Mouse (Mus musculus) intestine, embryonic 15.5 days (tissue): ENCODE data around the gene Kdm1a. TPM values are rescaled to one million over a fixed set of nuclear protein-coding genes. Genes with fewer than 3 reads are reported as not detected.

Source experiments
- ATAC-seq: fragments of 200-750 bp; cut with Nextera tagmentation; 2 replicates; pipeline ENCODE4 v1.8.0; 2017; ENCODE audit warnings: moderate TSS enrichment, moderate library complexity
- H3K27ac ChIP-seq: fragments of 300-500 bp; sonication (generic); 2 replicates; pipeline ENCODE4 v1.5.1; 2015; ENCODE audit warnings: mild to moderate bottlenecking, inconsistent platforms
- H3K27me3 ChIP-seq: fragments of 300-500 bp; sonication (generic); replicated peaks from 2 replicates; pipeline ENCODE4 v1.6.1; 2015; ENCODE audit warnings: inconsistent platforms
- H3K36me3 ChIP-seq: fragments of 300-500 bp; sonication (generic); 2 replicates; pipeline ENCODE4 v1.6.1; 2015; ENCODE audit warnings: inconsistent platforms
- H3K4me1 ChIP-seq: fragments of 300-500 bp; sonication (generic); replicated peaks from 2 replicates; pipeline ENCODE4 v1.6.1; 2015; ENCODE audit warnings: inconsistent platforms
- H3K4me2 ChIP-seq: fragments of 300-500 bp; sonication (generic); replicated peaks from 2 replicates; pipeline ENCODE4 v1.6.1; 2015; ENCODE audit warnings: mild to moderate bottlenecking, inconsistent platforms
- H3K4me3 ChIP-seq: fragments of 300-500 bp; sonication (generic); replicated peaks from 2 replicates; pipeline ENCODE4 v1.5.1; 2015; ENCODE audit warnings: inconsistent platforms
- H3K9ac ChIP-seq: fragments of 300-500 bp; sonication (generic); 2 replicates; pipeline ENCODE4 v1.6.1; 2015; ENCODE audit warnings: inconsistent platforms
- H3K9me3 ChIP-seq: fragments of 300-500 bp; sonication (generic); 2 replicates; pipeline ENCODE4 v1.6.1; 2016; ENCODE audit warnings: inconsistent platforms
- WGBS: fragments of 180-500 bp; shearing (Covaris S2); methylation state at CpG from one replicate; pipeline ENCODE4 v1.1.7; 2015; 5-methylcytosine and 5-hydroxymethylcytosine counted together
- polyA plus RNA-seq: library from polyadenylated mRNA; unstranded; fragments of >200 nt; fragmentation: Nextera tagmentation; extraction: Ambion mirVana; gene quantifications from 2 replicates; pipeline ENCODE4 v1.2.1, GENCODE M21; 2015

Kdm1a gene
- polyA plus RNA-seq, 1 experiment from 2014 or later, result 31.4 TPM

GRCm38 (mm10) chr4:136599869-136600268 lies 2.7 kb downstream of the Kdm1a start:
- no peak for ATAC-seq
- WGBS, result 92% methylated on average over 3 of the region's 3 CpGs

DNA sequence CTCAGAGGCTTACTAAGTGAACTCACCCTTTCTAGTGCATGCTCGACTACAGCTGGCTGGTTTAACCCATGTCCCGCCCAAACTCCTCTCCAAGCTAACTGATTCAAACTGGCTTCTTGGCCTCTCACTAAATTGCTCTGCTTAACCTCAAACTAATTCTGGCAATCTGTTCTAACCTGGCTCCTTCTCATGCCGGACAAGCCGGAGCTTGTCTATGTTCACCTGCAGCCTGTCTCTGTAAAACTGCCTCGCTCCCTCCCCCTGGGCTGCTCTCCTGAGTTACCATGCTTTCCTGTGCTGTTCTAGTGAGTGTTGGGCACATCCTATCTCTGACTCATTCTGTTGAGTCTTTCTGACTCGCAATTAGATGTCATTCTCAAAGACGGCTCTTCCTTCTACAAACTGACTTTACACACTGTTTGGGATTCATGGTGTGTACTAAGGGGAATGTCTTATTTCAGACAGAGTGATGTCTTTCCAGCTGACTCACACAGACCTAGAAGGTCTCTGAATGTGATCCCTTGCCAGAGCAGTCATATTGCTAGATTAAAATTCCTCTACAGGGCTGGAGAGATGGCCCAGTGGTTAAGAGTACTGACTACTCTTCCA lies 4.2 kb downstream of the Kdm1a start:
- H3K27me3 ChIP-seq, result no peaks in the 10 kb centered on the region
- no peak overlapping the region for H3K9ac ChIP-seq
- no peak overlapping the region for H3K4me3 ChIP-seq
- H3K9me3 ChIP-seq, result no peaks in the 10 kb centered on the region
- peaks cover 9% of the 10 kb centered on the region; the same call in 1 of the 2 replicates for H3K4me1 ChIP-seq
- no peak overlapping the region for H3K4me2 ChIP-seq
- no peak for ATAC-seq
- no peaks in the 10 kb centered on the region for H3K36me3 ChIP-seq
- H3K27ac ChIP-seq, result no peak overlapping the region
- 80% methylated on average over 7 of the region's 7 CpGs for WGBS

More at GRCm38 (mm10) chr4:136599869-136600268, 2.7 kb downstream of the Kdm1a start:
- Histone ChIP-seq H3K4me2 (no peak overlapping the region), H3K27me3 (no peaks in the 10 kb centered on the region), H3K27ac (no peak overlapping the region), H3K9ac (no peak overlapping the region), H3K36me3 (no peaks in the 10 kb centered on the region), H3K4me1 (peaks cover 9% of the 10 kb centered on the region; the same call in 1 of the 2 replicates), H3K4me3 (no peak overlapping the region), H3K9me3 (no peaks in the 10 kb centered on the region)

DNA sequence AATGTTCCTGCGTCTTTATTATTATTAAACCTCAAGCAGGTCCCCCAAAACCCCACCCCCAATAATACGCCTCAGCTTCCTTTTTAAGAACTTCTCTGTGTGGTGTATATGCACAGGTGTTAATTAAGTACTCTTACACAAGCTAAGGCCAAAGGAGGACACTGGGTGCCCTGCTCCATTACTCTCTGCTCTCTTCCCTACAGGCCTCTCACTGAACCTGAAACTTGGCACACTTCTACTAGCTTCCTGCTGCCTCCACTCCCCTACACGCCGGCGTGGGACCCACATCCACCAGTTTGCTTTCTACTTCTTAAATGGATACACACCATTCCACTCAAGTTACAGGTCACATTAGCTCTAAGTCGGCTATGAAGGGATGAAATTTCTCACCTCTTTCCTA lies 7.3 kb downstream of the Kdm1a start:
- Histone ChIP-seq H3K4me3 (no peak overlapping the region), H3K27me3 (no peaks in the 10 kb centered on the region), H3K9me3 (no peaks in the 10 kb centered on the region), H3K9ac (no peak overlapping the region), H3K4me1 (0 out of 2 replicates have a peak, but pooled peaks cover 7% of the 10 kb centered on the region), H3K36me3 (no peaks in the 10 kb centered on the region), H3K4me2 (no peak overlapping the region), H3K27ac (no peak overlapping the region)
- ATAC-seq, result no peak
- WGBS, result 88% methylated on average over 6 of the region's 6 CpGs

DNA sequence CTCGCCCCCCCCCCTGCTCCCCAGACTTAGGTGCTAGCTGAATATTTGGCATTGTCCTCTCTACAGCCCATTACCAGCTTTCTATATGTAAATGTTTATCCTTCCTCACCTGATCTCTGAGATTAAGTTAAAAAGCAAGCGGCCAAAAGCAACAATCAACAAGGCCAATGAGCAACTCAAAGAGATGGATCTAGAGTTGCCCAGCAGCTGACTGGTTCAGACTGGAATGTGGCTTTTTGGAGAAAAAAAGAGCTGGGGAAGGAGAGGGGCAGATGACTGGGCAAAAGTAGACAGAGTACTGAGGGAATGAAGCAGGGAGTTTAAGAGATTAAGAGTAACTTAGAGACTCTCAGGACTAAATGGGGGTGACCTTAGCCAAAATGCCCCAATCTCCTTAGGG lies 8.5 kb downstream of the Kdm1a start:
- Histone ChIP-seq H3K4me3 (no peak overlapping the region), H3K27ac (no peak overlapping the region), H3K4me1 (0 out of 2 replicates have a peak, but pooled peaks cover 7% of the 10 kb centered on the region), H3K36me3 (no peaks in the 10 kb centered on the region), H3K4me2 (no peak overlapping the region), H3K9me3 (no peaks in the 10 kb centered on the region), H3K27me3 (no peaks in the 10 kb centered on the region), H3K9ac (no peak overlapping the region)
- ATAC-seq, result no peak
- WGBS, result 88% methylated on average over 2 of the region's 2 CpGs

GRCm38 (mm10) chr4:136592111-136592510 lies 10.4 kb downstream of the Kdm1a start:
- 0 out of 2 replicates have a peak, but pooled peaks cover 7% of the 10 kb centered on the region for H3K4me1 ChIP-seq
- ATAC-seq, result peak; percentile 31; the same call in 1 of the 2 replicates

DNA sequence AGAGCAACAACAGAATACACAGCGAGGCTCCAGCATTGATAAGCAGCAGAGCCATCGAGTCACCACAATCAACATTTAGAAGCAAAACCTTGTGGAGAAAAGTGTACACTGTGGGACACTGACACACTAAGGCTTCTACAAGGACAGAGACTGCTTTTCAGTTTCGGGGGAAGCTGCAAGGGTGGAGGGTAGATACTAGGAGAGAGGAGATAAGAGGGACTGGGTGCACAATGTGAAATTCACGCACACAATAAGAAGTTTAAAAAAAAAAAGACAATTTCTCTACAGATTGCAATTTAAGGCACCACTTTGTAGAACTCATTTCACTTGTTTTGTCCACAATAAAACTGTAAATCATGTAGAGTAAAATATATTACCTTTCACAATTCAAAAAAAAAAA lies 14.5 kb downstream of the Kdm1a start:
- ATAC-seq, result no peak
- no peaks in the 10 kb centered on the region for H3K36me3 ChIP-seq
- WGBS, result 85% methylated on average over 4 of the region's 4 CpGs
- peaks cover 12% of the 10 kb centered on the region; the same call in 1 of the 2 replicates for H3K4me1 ChIP-seq
- H3K27me3 ChIP-seq, result no peaks in the 10 kb centered on the region
- H3K27ac ChIP-seq, result no peak overlapping the region
- H3K9ac ChIP-seq, result no peak overlapping the region
- H3K9me3 ChIP-seq, result no peaks in the 10 kb centered on the region
- H3K4me2 ChIP-seq, result no peak overlapping the region
- H3K4me3 ChIP-seq, result no peak overlapping the region

More at GRCm38 (mm10) chr4:136592111-136592510, 10.4 kb downstream of the Kdm1a start:
- H3K27me3 ChIP-seq, result no peaks in the 10 kb centered on the region
- no peaks in the 10 kb centered on the region for H3K9me3 ChIP-seq
- H3K9ac ChIP-seq, result no peak overlapping the region
- H3K27ac ChIP-seq, result no peak overlapping the region
- H3K36me3 ChIP-seq, result no peaks in the 10 kb centered on the region
- H3K4me2 ChIP-seq, result no peak overlapping the region
- 46% methylated on average over 4 of the region's 4 CpGs for WGBS
- H3K4me3 ChIP-seq, result no peak overlapping the region

DNA sequence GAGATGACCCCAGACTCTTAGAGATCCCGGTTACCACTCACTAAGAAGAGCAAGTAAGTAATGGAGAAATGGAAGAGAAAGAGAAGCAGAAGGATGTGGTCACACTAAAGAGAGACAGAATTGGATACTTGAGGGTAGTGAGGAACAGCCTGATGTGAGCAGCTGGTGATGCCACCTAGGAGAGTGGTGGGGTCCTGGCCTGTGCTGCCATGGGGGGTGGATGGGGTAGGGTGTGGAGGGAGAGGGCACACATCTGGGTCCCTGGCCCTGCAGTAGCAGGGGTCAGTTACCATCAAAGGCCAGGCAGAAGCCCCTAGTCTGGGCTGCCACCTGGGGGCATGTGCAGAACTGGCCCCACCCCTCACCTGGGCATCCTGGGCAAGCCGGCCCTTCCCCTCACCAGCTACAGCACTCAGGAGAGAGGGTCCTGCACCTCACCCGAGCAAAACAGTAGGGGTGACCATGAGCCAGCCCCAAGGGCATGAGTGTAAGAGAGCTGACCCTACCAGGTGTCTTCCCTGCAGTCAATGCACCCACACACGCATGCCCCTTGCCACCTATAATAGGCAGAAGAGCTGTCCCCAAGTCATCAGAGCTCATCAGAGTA lies 15.2 kb downstream of the Kdm1a start:
- 88% methylated on average over 4 of the region's 4 CpGs for WGBS
- no peaks in the 10 kb centered on the region for H3K9me3 ChIP-seq
- H3K4me3 ChIP-seq, result no peak overlapping the region
- H3K27me3 ChIP-seq, result no peaks in the 10 kb centered on the region
- no peak overlapping the region for H3K27ac ChIP-seq
- H3K36me3 ChIP-seq, result no peaks in the 10 kb centered on the region
- H3K9ac ChIP-seq, result no peak overlapping the region
- peaks cover 13% of the 10 kb centered on the region; the same call in 1 of the 2 replicates for H3K4me1 ChIP-seq
- no peak for ATAC-seq
- H3K4me2 ChIP-seq, result no peak overlapping the region

GRCm38 (mm10) chr4:136581885-136582284 lies 20.6 kb downstream of the Kdm1a start:
- WGBS, result 82% methylated on average over 3 of the region's 3 CpGs
- Histone ChIP-seq H3K4me2 (no peak overlapping the region), H3K4me3 (no peak overlapping the region), H3K9me3 (no peaks in the 10 kb centered on the region), H3K4me1 (peaks cover 10% of the 10 kb centered on the region; the same call in 1 of the 2 replicates), H3K27ac (no peak overlapping the region), H3K27me3 (no peaks in the 10 kb centered on the region), H3K36me3 (no peaks in the 10 kb centered on the region), H3K9ac (no peak overlapping the region)
- ATAC-seq, result no peak

GRCm38 (mm10) chr4:136569998-136570397 lies 32.5 kb downstream of the Kdm1a start:
- Histone ChIP-seq H3K4me2 (no peak overlapping the region), H3K9me3 (no peaks in the 10 kb centered on the region), H3K9ac (no peak overlapping the region), H3K27me3 (no peaks in the 10 kb centered on the region), H3K27ac (no peak overlapping the region), H3K36me3 (peaks cover 14% of the 10 kb centered on the region; the same call in 1 of the 2 replicates), H3K4me3 (no peak overlapping the region), H3K4me1 (no peaks in the 10 kb centered on the region)
- 0 out of 2 replicates have a peak, but pooled peaks have one; percentile 15 for ATAC-seq

DNA sequence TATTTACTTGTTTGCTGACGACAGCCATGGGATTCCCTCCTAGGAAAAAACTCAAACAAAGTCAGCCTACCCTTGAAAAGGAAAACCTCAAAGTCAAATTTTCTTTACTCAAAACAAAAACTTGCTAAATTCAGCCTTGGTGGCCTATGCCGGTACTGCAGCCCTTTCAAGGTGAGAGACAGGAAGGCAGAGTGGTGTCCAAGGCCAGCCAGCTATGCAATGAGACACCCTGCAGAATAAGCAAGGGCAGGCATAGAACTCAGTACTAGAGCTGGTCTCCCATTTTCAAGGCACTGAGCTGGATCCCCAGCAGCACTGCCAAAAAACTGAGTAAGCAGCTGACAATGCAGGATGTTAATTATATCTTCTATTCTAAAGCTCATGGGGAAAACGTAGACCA lies 33.9 kb downstream of the Kdm1a start:
- H3K36me3 ChIP-seq, result peaks cover 15% of the 10 kb centered on the region; the same call in 1 of the 2 replicates
- ATAC-seq, result no peak

DNA sequence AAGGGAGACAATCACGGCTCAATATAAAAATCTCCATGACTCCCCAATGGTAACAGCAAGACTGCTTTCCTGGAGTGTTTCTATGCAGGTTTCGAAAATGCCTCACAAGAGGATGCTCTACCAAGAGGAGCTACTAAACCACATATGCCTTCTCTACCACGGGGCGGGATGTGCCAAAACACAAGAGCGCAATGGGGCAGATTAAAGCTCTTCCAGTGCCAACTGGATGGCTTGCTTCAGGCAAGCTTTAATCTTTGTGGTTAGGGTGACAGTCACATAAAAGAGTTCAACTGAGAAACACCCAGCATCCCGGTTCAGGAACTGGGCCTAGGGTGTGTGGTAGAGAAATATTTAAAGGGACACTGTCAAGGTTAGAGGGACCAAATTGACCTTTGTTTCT lies 39.8 kb downstream of the Kdm1a start:
- no peak for ATAC-seq
- WGBS, result 90% methylated on average over 6 of the region's 6 CpGs

More for the DNA sequence above, 33.9 kb downstream of the Kdm1a start:
- Histone ChIP-seq H3K4me3 (no peak overlapping the region), H3K4me2 (no peak overlapping the region), H3K4me1 (no peaks in the 10 kb centered on the region), H3K9me3 (no peaks in the 10 kb centered on the region), H3K27ac (no peak overlapping the region), H3K27me3 (no peaks in the 10 kb centered on the region), H3K9ac (no peak overlapping the region)
- WGBS, result 82% methylated on average over 3 of the region's 3 CpGs

GRCm38 (mm10) chr4:136560270-136560991 lies 42.1 kb downstream of the Kdm1a start:
- ATAC-seq, result no peak
- H3K4me2 ChIP-seq, result no peak overlapping the region
- H3K9me3 ChIP-seq, result no peaks in the 10 kb centered on the region
- peaks cover 2% of the 10 kb centered on the region; the same call in 1 of the 2 replicates for H3K4me1 ChIP-seq
- 64% methylated on average over 8 of the region's 8 CpGs for WGBS
- peaks cover 21% of the 10 kb centered on the region; the same call in 1 of the 2 replicates for H3K36me3 ChIP-seq
- H3K9ac ChIP-seq, result no peak overlapping the region
- H3K27ac ChIP-seq, result no peak overlapping the region
- H3K4me3 ChIP-seq, result no peak overlapping the region
- no peaks in the 10 kb centered on the region for H3K27me3 ChIP-seq

More for the DNA sequence above, 39.8 kb downstream of the Kdm1a start:
- Histone ChIP-seq H3K27me3 (no peaks in the 10 kb centered on the region), H3K4me2 (no peak overlapping the region), H3K4me1 (peaks cover 2% of the 10 kb centered on the region; the same call in 1 of the 2 replicates), H3K27ac (no peak overlapping the region), H3K9me3 (no peaks in the 10 kb centered on the region), H3K9ac (no peak overlapping the region), H3K36me3 (peaks cover 22% of the 10 kb centered on the region; the same call in 1 of the 2 replicates), H3K4me3 (no peak overlapping the region)
